Mouse (Mus musculus): Measurements from ENCODE around the gene Prkab1. TPM values are rescaled to one million over a fixed set of nuclear protein-coding genes. Genes with fewer than 3 reads are reported as not detected.

The Prkab1 gene
- polyA plus RNA-seq, 1 experiment from 2014 or later, result 45.1 TPM

DNA sequence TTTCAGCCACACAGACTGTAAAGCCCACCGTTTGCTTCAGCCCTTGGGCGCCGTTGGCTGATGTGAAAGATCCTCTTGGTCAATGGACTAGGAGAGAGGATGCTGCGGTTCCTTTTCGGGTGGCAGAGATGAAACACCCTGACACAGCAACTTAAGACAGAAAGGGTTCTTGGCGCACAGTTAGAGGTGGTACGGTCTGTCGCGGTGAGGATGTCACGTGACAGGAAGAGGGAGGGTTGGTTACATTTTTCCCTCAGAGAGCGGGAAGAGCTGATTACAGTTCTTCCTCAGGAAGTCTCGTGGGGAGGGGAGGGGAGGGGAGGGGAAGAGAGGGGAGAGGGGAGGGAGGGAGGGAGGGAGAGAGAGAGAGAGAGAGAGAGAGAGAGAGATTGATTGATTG, 13.4 kb upstream of the Prkab1 start:
- H3K36me3 ChIP-seq (ENCODE audit: control insufficient read depth, insufficient read depth, low read length), result no peaks in the 10 kb centered on the region
- H3K4me1 ChIP-seq (ENCODE audit: control insufficient read depth, insufficient read depth, low read depth, low read length), result no peaks in the 10 kb centered on the region
- 56% methylated on average over 12 of the region's 12 CpGs for WGBS
- H3K4me3 ChIP-seq (ENCODE audit: low read length), result no peak overlapping the region
- no peak overlapping the region for H3K27ac ChIP-seq (ENCODE audit: low read depth, low read length)
- H3K9ac ChIP-seq (ENCODE audit: low read depth, low read length), result no peak overlapping the region
- H3K9me3 ChIP-seq (ENCODE audit: control insufficient read depth, low read length), result no peaks in the 10 kb centered on the region
- H3K27me3 ChIP-seq (replicated peaks; ENCODE audit: control insufficient read depth, insufficient read depth, low read length), result no peaks in the 10 kb centered on the region
- ATAC-seq, result no peak
- no peak overlapping the region for H3K4me2 ChIP-seq (ENCODE audit: low read length)

GRCm38 (mm10) chr5:116036465-116036864, 12.2 kb upstream of the Prkab1 start:
- ATAC-seq, result no peak
- no peaks in the 10 kb centered on the region for H3K36me3 ChIP-seq (ENCODE audit: control insufficient read depth, insufficient read depth, low read length)
- H3K4me3 ChIP-seq (ENCODE audit: low read length), result no peak overlapping the region
- no peaks in the 10 kb centered on the region for H3K27me3 ChIP-seq (replicated peaks; ENCODE audit: control insufficient read depth, insufficient read depth, low read length)
- H3K27ac ChIP-seq (ENCODE audit: low read depth, low read length), result no peak overlapping the region
- no peaks in the 10 kb centered on the region for H3K9me3 ChIP-seq (ENCODE audit: control insufficient read depth, low read length)
- H3K4me1 ChIP-seq (ENCODE audit: control insufficient read depth, insufficient read depth, low read depth, low read length), result no peaks in the 10 kb centered on the region
- H3K4me2 ChIP-seq (ENCODE audit: low read length), result no peak overlapping the region
- WGBS, result 59% methylated on average over 16 of the region's 16 CpGs
- H3K9ac ChIP-seq (ENCODE audit: low read depth, low read length), result no peak overlapping the region

- Histone ChIP-seq H3K27ac (ENCODE audit: low read depth, low read length) (no peak overlapping the region), H3K4me3 (ENCODE audit: low read length) (peak overlapping the region; percentile 27), H3K27me3 (replicated peaks; ENCODE audit: control insufficient read depth, insufficient read depth, low read length) (no peaks in the 10 kb centered on the region), H3K9ac (ENCODE audit: low read depth, low read length) (peak overlapping the region; percentile 31; the same call in 1 of the 2 replicates), H3K9me3 (ENCODE audit: control insufficient read depth, low read length) (no peaks in the 10 kb centered on the region), H3K4me1 (ENCODE audit: control insufficient read depth, insufficient read depth, low read depth, low read length) (peaks cover 5% of the 10 kb centered on the region), H3K36me3 (ENCODE audit: control insufficient read depth, insufficient read depth, low read length) (no peaks in the 10 kb centered on the region), H3K4me2 (ENCODE audit: low read length) (peak overlapping the region; percentile 61)
- ATAC-seq, result peak; percentile 54; the same call in 1 of the 2 replicates
- 3% methylated on average over 14 of the region's 14 CpGs for WGBS
These were observed 6.9 kb upstream of the Prkab1 start for GRCm38 (mm10) chr5:116031190-116031577.

DNA sequence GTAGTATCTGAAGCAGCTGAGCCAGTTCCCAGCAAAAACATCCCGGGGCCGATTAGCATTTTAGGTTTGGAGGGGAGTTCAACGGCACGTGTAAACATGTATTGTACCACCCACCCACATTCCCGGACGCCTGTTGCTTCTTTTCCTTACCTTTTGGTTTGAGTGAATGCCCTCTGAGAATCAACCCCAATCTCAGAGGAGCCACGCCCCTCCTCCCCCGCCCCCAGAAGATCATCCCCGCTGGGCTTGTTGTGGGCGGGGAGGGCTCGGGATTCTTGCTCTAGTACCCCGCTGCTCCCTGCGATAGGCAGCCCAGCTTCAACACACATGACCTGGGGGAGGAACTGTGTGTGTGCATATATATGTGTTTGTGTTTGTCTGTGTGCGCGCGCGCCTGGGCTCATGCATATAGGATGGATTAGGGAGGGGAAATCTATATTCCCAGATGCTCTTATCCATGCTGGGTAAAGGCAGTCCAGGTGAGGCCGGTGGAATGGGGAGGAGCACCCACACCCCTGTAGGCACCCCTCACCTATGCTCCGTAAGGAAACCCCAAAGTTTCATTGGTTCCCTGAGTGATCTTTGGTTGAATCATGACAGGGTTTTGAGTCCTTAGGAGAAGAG, 6.4 kb upstream of the Prkab1 start:
- H3K4me2 ChIP-seq (ENCODE audit: low read length), result peak overlapping the region; percentile 61
- WGBS, result 6% methylated on average over 19 of the region's 19 CpGs
- peak; percentile 72; the same call in 1 of the 2 replicates for ATAC-seq
- H3K27me3 ChIP-seq (replicated peaks; ENCODE audit: control insufficient read depth, insufficient read depth, low read length), result no peaks in the 10 kb centered on the region
- peak overlapping the region; percentile 27 for H3K4me3 ChIP-seq (ENCODE audit: low read length)
- no peak overlapping the region for H3K27ac ChIP-seq (ENCODE audit: low read depth, low read length)
- no peaks in the 10 kb centered on the region for H3K9me3 ChIP-seq (ENCODE audit: control insufficient read depth, low read length)
- peak overlapping the region; percentile 53 for H3K9ac ChIP-seq (ENCODE audit: low read depth, low read length)
- H3K36me3 ChIP-seq (ENCODE audit: control insufficient read depth, insufficient read depth, low read length), result no peaks in the 10 kb centered on the region
- peaks cover 5% of the 10 kb centered on the region for H3K4me1 ChIP-seq (ENCODE audit: control insufficient read depth, insufficient read depth, low read depth, low read length)

GRCm38 (mm10) chr5:116029071-116029470, 4.8 kb upstream of the Prkab1 start:
- H3K4me2 ChIP-seq (ENCODE audit: low read length), result no peak overlapping the region
- no peak for ATAC-seq
- H3K9ac ChIP-seq (ENCODE audit: low read depth, low read length), result no peak overlapping the region; the same call in 1 of the 2 replicates
- H3K4me1 ChIP-seq (ENCODE audit: control insufficient read depth, insufficient read depth, low read depth, low read length), result peaks cover 5% of the 10 kb centered on the region
- H3K4me3 ChIP-seq (ENCODE audit: low read length), result no peak overlapping the region
- 77% methylated on average over 7 of the region's 7 CpGs for WGBS
- H3K36me3 ChIP-seq (ENCODE audit: control insufficient read depth, insufficient read depth, low read length), result no peaks in the 10 kb centered on the region
- H3K27ac ChIP-seq (ENCODE audit: low read depth, low read length), result no peak overlapping the region
- no peaks in the 10 kb centered on the region for H3K27me3 ChIP-seq (replicated peaks; ENCODE audit: control insufficient read depth, insufficient read depth, low read length)
- no peaks in the 10 kb centered on the region for H3K9me3 ChIP-seq (ENCODE audit: control insufficient read depth, low read length)

- WGBS, result 94% methylated on average over 14 of the region's 14 CpGs
- Histone ChIP-seq H3K9ac (ENCODE audit: low read depth, low read length) (no peak overlapping the region), H3K4me2 (ENCODE audit: low read length) (no peak overlapping the region), H3K9me3 (ENCODE audit: control insufficient read depth, low read length) (no peaks in the 10 kb centered on the region), H3K27ac (ENCODE audit: low read depth, low read length) (no peak overlapping the region), H3K4me1 (ENCODE audit: control insufficient read depth, insufficient read depth, low read depth, low read length) (peaks cover 17% of the 10 kb centered on the region), H3K36me3 (ENCODE audit: control insufficient read depth, insufficient read depth, low read length) (peaks cover 2% of the 10 kb centered on the region; the same call in 1 of the 2 replicates), H3K27me3 (replicated peaks; ENCODE audit: control insufficient read depth, insufficient read depth, low read length) (no peaks in the 10 kb centered on the region), H3K4me3 (ENCODE audit: low read length) (no peak overlapping the region)
- no peak for ATAC-seq
These were observed 2.3 kb upstream of the Prkab1 start for GRCm38 (mm10) chr5:116026561-116026960.

DNA sequence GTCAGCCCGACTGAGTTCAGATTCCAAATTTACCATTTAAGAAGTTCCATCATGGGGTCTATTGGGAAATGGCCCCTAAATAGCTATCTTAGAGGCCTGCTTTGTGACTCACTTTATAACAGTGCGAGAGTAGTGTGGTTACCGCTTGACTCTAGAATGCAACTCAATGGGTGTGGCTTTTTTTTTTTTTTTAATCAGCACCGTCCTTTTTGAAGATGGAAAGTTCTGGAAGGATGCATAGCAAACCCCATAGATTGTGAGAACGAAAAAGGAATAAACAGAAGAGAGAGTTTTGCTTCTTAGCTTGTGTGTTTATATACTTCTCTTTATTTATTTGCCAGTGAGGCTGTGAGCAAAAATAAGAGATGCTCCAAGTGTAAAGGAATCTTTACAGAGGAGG, 1.8 kb upstream of the Prkab1 start:
- H3K27me3 ChIP-seq (replicated peaks; ENCODE audit: control insufficient read depth, insufficient read depth, low read length), result no peaks in the 10 kb centered on the region
- H3K4me3 ChIP-seq (ENCODE audit: low read length), result no peak overlapping the region
- H3K9ac ChIP-seq (ENCODE audit: low read depth, low read length), result no peak overlapping the region
- H3K36me3 ChIP-seq (ENCODE audit: control insufficient read depth, insufficient read depth, low read length), result peaks cover 7% of the 10 kb centered on the region; the same call in 1 of the 2 replicates
- ATAC-seq, result no peak
- no peak overlapping the region for H3K4me2 ChIP-seq (ENCODE audit: low read length)
- H3K9me3 ChIP-seq (ENCODE audit: control insufficient read depth, low read length), result no peaks in the 10 kb centered on the region
- no peak overlapping the region for H3K27ac ChIP-seq (ENCODE audit: low read depth, low read length)
- 94% methylated on average over 5 of the region's 5 CpGs for WGBS
- H3K4me1 ChIP-seq (ENCODE audit: control insufficient read depth, insufficient read depth, low read depth, low read length), result peaks cover 17% of the 10 kb centered on the region

DNA sequence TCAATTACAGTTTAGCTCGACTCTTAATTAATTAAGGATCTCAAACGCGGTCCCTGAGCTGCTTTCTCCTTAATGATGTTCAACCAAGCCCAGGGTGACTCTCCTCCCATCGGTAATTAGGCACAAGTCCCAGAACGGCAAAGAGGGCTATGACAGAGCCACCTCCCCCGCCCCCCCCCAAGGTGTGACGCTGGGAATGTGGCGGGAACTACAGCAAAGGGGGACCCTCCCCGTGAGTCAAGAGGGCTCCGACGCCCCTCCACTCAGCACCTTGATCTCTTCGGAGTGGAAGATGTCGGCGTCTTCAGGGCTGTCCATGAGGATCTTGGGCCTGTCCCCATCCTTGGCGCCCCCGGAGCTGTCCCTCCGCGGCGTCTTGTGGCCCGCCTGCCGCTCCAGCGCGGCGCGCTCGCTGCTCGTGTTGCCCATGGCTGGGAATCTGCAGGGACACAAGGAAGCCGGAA, 455 bp downstream of the Prkab1 start:
- Histone ChIP-seq H3K27me3 (replicated peaks; ENCODE audit: control insufficient read depth, insufficient read depth, low read length) (no peaks in the 10 kb centered on the region), H3K4me2 (ENCODE audit: low read length) (peak overlapping the region; percentile 90), H3K27ac (ENCODE audit: low read depth, low read length) (peak overlapping the region; percentile 80; the same call in 1 of the 2 replicates), H3K9ac (ENCODE audit: low read depth, low read length) (peak overlapping the region; percentile 83), H3K36me3 (ENCODE audit: control insufficient read depth, insufficient read depth, low read length) (peaks cover 24% of the 10 kb centered on the region), H3K4me1 (ENCODE audit: control insufficient read depth, insufficient read depth, low read depth, low read length) (peaks cover 11% of the 10 kb centered on the region), H3K9me3 (ENCODE audit: control insufficient read depth, low read length) (no peaks in the 10 kb centered on the region), H3K4me3 (ENCODE audit: low read length) (peak overlapping the region; percentile 81)
- 0% methylated on average over 26 of the region's 28 CpGs for WGBS
- ATAC-seq, result peak; percentile 79

DNA sequence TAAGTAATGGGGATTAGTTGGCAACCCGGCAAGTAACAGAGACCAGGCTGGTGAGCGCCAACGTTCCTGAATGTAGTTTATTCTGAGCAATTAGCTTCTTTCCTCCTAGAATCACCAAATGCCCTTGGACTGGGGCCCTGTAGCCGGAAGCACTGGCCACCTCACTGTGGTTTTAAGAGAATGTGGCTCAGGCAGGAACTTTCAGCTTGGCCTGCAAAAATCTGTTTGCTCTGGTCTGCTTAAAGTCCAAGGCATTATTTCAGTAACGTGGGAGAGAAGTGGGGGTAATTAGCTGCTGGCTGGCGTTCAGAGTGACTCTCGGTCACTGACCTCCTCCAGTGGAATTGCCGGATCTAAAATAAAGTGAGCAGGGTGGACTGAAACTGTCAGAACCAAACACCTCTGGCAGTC, 1.1 kb downstream of the Prkab1 start:
- Histone ChIP-seq H3K4me2 (ENCODE audit: low read length) (peak overlapping the region; percentile 90), H3K4me1 (ENCODE audit: control insufficient read depth, insufficient read depth, low read depth, low read length) (peaks cover 11% of the 10 kb centered on the region), H3K9me3 (ENCODE audit: control insufficient read depth, low read length) (no peaks in the 10 kb centered on the region), H3K9ac (ENCODE audit: low read depth, low read length) (peak overlapping the region; percentile 83; the same call in 1 of the 2 replicates), H3K36me3 (ENCODE audit: control insufficient read depth, insufficient read depth, low read length) (peaks cover 29% of the 10 kb centered on the region), H3K27ac (ENCODE audit: low read depth, low read length) (no peak overlapping the region), H3K4me3 (ENCODE audit: low read length) (peak overlapping the region; percentile 81), H3K27me3 (replicated peaks; ENCODE audit: control insufficient read depth, insufficient read depth, low read length) (no peaks in the 10 kb centered on the region)
- WGBS, result 38% methylated on average over 8 of the region's 8 CpGs
- ATAC-seq, result no peak
